Mouse (Mus musculus) intestine, embryonic 15.5 days (tissue): ENCODE measurements around the gene Pamr1. TPM values are rescaled to one million over a fixed set of nuclear protein-coding genes. Genes with fewer than 3 reads are reported as not detected.
A peak's percentile ranks its signal among the peaks of the same experiment; 100 is the strongest.

Source experiments
- ATAC-seq: fragments of 200-750 bp; cut with Nextera tagmentation; 2 replicates; pipeline ENCODE4 v1.8.0; 2017; ENCODE audit warnings: moderate TSS enrichment, moderate library complexity
- H3K27ac ChIP-seq: fragments of 300-500 bp; sonication (generic); 2 replicates; pipeline ENCODE4 v1.5.1; 2015; ENCODE audit warnings: mild to moderate bottlenecking, inconsistent platforms
- H3K27me3 ChIP-seq: fragments of 300-500 bp; sonication (generic); replicated peaks from 2 replicates; pipeline ENCODE4 v1.6.1; 2015; ENCODE audit warnings: inconsistent platforms
- H3K36me3 ChIP-seq: fragments of 300-500 bp; sonication (generic); 2 replicates; pipeline ENCODE4 v1.6.1; 2015; ENCODE audit warnings: inconsistent platforms
- H3K4me1 ChIP-seq: fragments of 300-500 bp; sonication (generic); replicated peaks from 2 replicates; pipeline ENCODE4 v1.6.1; 2015; ENCODE audit warnings: inconsistent platforms
- H3K4me2 ChIP-seq: fragments of 300-500 bp; sonication (generic); replicated peaks from 2 replicates; pipeline ENCODE4 v1.6.1; 2015; ENCODE audit warnings: mild to moderate bottlenecking, inconsistent platforms
- H3K4me3 ChIP-seq: fragments of 300-500 bp; sonication (generic); replicated peaks from 2 replicates; pipeline ENCODE4 v1.5.1; 2015; ENCODE audit warnings: inconsistent platforms
- H3K9ac ChIP-seq: fragments of 300-500 bp; sonication (generic); 2 replicates; pipeline ENCODE4 v1.6.1; 2015; ENCODE audit warnings: inconsistent platforms
- H3K9me3 ChIP-seq: fragments of 300-500 bp; sonication (generic); 2 replicates; pipeline ENCODE4 v1.6.1; 2016; ENCODE audit warnings: inconsistent platforms
- WGBS: fragments of 180-500 bp; shearing (Covaris S2); methylation state at CpG from one replicate; pipeline ENCODE4 v1.1.7; 2015; 5-methylcytosine and 5-hydroxymethylcytosine counted together
- polyA plus RNA-seq: library from polyadenylated mRNA; unstranded; fragments of >200 nt; fragmentation: Nextera tagmentation; extraction: Ambion mirVana; gene quantifications from 2 replicates; pipeline ENCODE4 v1.2.1, GENCODE M21; 2015

Gene Pamr1
- 39.1 and 43.5 TPM in 2 replicates for polyA plus RNA-seq

- ATAC-seq: peak; percentile 75
- no peaks in the 10 kb centered on the region for H3K36me3 ChIP-seq
- H3K9ac ChIP-seq: peak within 1 kb of the TSS; percentile 46
- peak within 1 kb of the TSS; percentile 38 for H3K4me3 ChIP-seq
- WGBS: 3% methylated on average over 26 of the region's 26 CpGs
- peak within 1 kb of the TSS; percentile 69 for H3K4me2 ChIP-seq
- H3K27ac ChIP-seq: no peak within 1 kb of the TSS; the same call in none of the 2 replicates
- peaks cover 18% of the 10 kb centered on the region for H3K4me1 ChIP-seq
- no peaks in the 10 kb centered on the region for H3K9me3 ChIP-seq
- no peaks in the 10 kb centered on the region for H3K27me3 ChIP-seq
Measured at GRCm38 (mm10) chr2:102549611-102550266, at the start of gene Pamr1. TSS of gene Pamr1 (plus strand) at chr2:102550012.

- no peaks in the 10 kb centered on the region for H3K4me1 ChIP-seq
- no peaks in the 10 kb centered on the region for H3K36me3 ChIP-seq
- WGBS: 22% methylated on average over 4 of the region's 4 CpGs
- no peak overlapping the region for H3K9ac ChIP-seq
- no peak overlapping the region for H3K4me3 ChIP-seq
- H3K27me3 ChIP-seq: no peaks in the 10 kb centered on the region
- ATAC-seq: peak; percentile 59
- H3K27ac ChIP-seq: no peak overlapping the region
- no peaks in the 10 kb centered on the region for H3K9me3 ChIP-seq
- H3K4me2 ChIP-seq: no peak overlapping the region
Measured at GRCm38 (mm10) chr2:102507633-102508032, 42.2 kb upstream of the Pamr1 start.

GRCm38 (mm10) chr2:102508154-102508553 lies 41.7 kb upstream of the Pamr1 start:
- WGBS: 37% methylated on average over 1 of the region's 1 CpGs
- H3K27ac ChIP-seq: no peak overlapping the region
- no peak overlapping the region for H3K9ac ChIP-seq
- peak; percentile 32; the same call in 1 of the 2 replicates for ATAC-seq
- H3K36me3 ChIP-seq: no peaks in the 10 kb centered on the region
- no peak overlapping the region for H3K4me3 ChIP-seq
- H3K4me2 ChIP-seq: no peak overlapping the region
- no peaks in the 10 kb centered on the region for H3K9me3 ChIP-seq
- H3K4me1 ChIP-seq: no peaks in the 10 kb centered on the region
- no peaks in the 10 kb centered on the region for H3K27me3 ChIP-seq

GRCm38 (mm10) chr2:102519956-102520355 lies 29.9 kb upstream of the Pamr1 start:
- H3K4me2 ChIP-seq: no peak overlapping the region
- H3K27ac ChIP-seq: no peak overlapping the region
- H3K36me3 ChIP-seq: no peaks in the 10 kb centered on the region
- H3K27me3 ChIP-seq: no peaks in the 10 kb centered on the region
- H3K9me3 ChIP-seq: no peaks in the 10 kb centered on the region
- H3K9ac ChIP-seq: no peak overlapping the region
- ATAC-seq: no peak
- no peaks in the 10 kb centered on the region for H3K4me1 ChIP-seq
- no peak overlapping the region for H3K4me3 ChIP-seq

GRCm38 (mm10) chr2:102527563-102527962 lies 22.2 kb upstream of the Pamr1 start:
- H3K27ac ChIP-seq: no peak overlapping the region
- H3K9me3 ChIP-seq: no peaks in the 10 kb centered on the region
- H3K9ac ChIP-seq: no peak overlapping the region
- no peak overlapping the region for H3K4me2 ChIP-seq
- no peaks in the 10 kb centered on the region for H3K4me1 ChIP-seq
- no peak for ATAC-seq
- H3K27me3 ChIP-seq: no peaks in the 10 kb centered on the region
- WGBS: 88% methylated on average over 4 of the region's 4 CpGs
- no peaks in the 10 kb centered on the region for H3K36me3 ChIP-seq
- H3K4me3 ChIP-seq: no peak overlapping the region

- H3K4me1 ChIP-seq: no peaks in the 10 kb centered on the region
- 61% methylated on average over 4 of the region's 4 CpGs for WGBS
- no peak overlapping the region for H3K4me3 ChIP-seq
- H3K4me2 ChIP-seq: no peak overlapping the region
- no peak for ATAC-seq
- H3K36me3 ChIP-seq: no peaks in the 10 kb centered on the region
- no peaks in the 10 kb centered on the region for H3K27me3 ChIP-seq
- H3K9me3 ChIP-seq: no peaks in the 10 kb centered on the region
- no peak overlapping the region for H3K27ac ChIP-seq
- no peak overlapping the region for H3K9ac ChIP-seq
Measured at GRCm38 (mm10) chr2:102533437-102533836, 16.4 kb upstream of the Pamr1 start.

GRCm38 (mm10) chr2:102536766-102537165 lies 13.0 kb upstream of the Pamr1 start:
- H3K27me3 ChIP-seq: no peaks in the 10 kb centered on the region
- no peak overlapping the region for H3K4me2 ChIP-seq
- no peak overlapping the region for H3K27ac ChIP-seq
- no peak overlapping the region for H3K4me3 ChIP-seq
- WGBS: 50% methylated on average over 3 of the region's 3 CpGs
- no peaks in the 10 kb centered on the region for H3K9me3 ChIP-seq
- H3K36me3 ChIP-seq: no peaks in the 10 kb centered on the region
- H3K9ac ChIP-seq: no peak overlapping the region
- no peak for ATAC-seq
- peaks cover 6% of the 10 kb centered on the region for H3K4me1 ChIP-seq

GRCm38 (mm10) chr2:102540438-102541230 lies 9.2 kb upstream of the Pamr1 start:
- peak overlapping the region; percentile 48 for H3K27ac ChIP-seq
- ATAC-seq: peak; percentile 69

GRCm38 (mm10) chr2:102541404-102542125 lies 8.2 kb upstream of the Pamr1 start:
- no peak for ATAC-seq
- H3K4me3 ChIP-seq: no peak overlapping the region
- WGBS: 35% methylated on average over 4 of the region's 4 CpGs

More at GRCm38 (mm10) chr2:102540438-102541230, 9.2 kb upstream of the Pamr1 start:
- Histone ChIP-seq H3K36me3 (no peaks in the 10 kb centered on the region), H3K4me1 (peaks cover 6% of the 10 kb centered on the region), H3K27me3 (no peaks in the 10 kb centered on the region), H3K4me2 (no peak overlapping the region; the same call in 1 of the 2 replicates), H3K9me3 (no peaks in the 10 kb centered on the region), H3K9ac (no peak overlapping the region), H3K4me3 (no peak overlapping the region)
- WGBS: 30% methylated on average over 11 of the region's 11 CpGs

GRCm38 (mm10) chr2:102543961-102544719 lies 5.7 kb upstream of the Pamr1 start:
- Histone ChIP-seq H3K27ac (no peak overlapping the region), H3K4me3 (no peak overlapping the region), H3K4me2 (no peak overlapping the region), H3K4me1 (peaks cover 6% of the 10 kb centered on the region), H3K9me3 (no peaks in the 10 kb centered on the region), H3K36me3 (no peaks in the 10 kb centered on the region), H3K9ac (no peak overlapping the region), H3K27me3 (no peaks in the 10 kb centered on the region)
- no peak for ATAC-seq
- 56% methylated on average over 6 of the region's 6 CpGs for WGBS

More at GRCm38 (mm10) chr2:102541404-102542125, 8.2 kb upstream of the Pamr1 start:
- peaks cover 6% of the 10 kb centered on the region for H3K4me1 ChIP-seq
- H3K27me3 ChIP-seq: no peaks in the 10 kb centered on the region
- no peak overlapping the region for H3K9ac ChIP-seq
- no peaks in the 10 kb centered on the region for H3K9me3 ChIP-seq
- no peak overlapping the region for H3K4me2 ChIP-seq
- H3K27ac ChIP-seq: no peak overlapping the region
- H3K36me3 ChIP-seq: no peaks in the 10 kb centered on the region

- H3K9ac ChIP-seq: peak overlapping the region; percentile 46; the same call in 1 of the 2 replicates
- peak overlapping the region; percentile 38 for H3K4me3 ChIP-seq
- H3K27me3 ChIP-seq: no peaks in the 10 kb centered on the region
- peak overlapping the region; percentile 52 for H3K27ac ChIP-seq
- H3K9me3 ChIP-seq: no peaks in the 10 kb centered on the region
- no peaks in the 10 kb centered on the region for H3K36me3 ChIP-seq
- peak overlapping the region; percentile 69 for H3K4me2 ChIP-seq
- H3K4me1 ChIP-seq: peaks cover 18% of the 10 kb centered on the region
- WGBS: 12% methylated on average over 6 of the region's 6 CpGs
- ATAC-seq: peak; percentile 88
Measured at GRCm38 (mm10) chr2:102550910-102551582, 1.2 kb downstream of the Pamr1 start.
